Mouse (Mus musculus) spleen, postnatal 14 days (tissue): Measurements from ENCODE around the gene Krt34.

ENCODE experiments used
- DNase-seq, 2 experiments: peaks; one replicate each; pipeline ENCODE4 v3.0.0; 2021 to 2022; ENCODE audit warnings: low spot score in 2 of 2

Gene Krt34

GRCm38 (mm10) chr11:99999091-99999490, 42.3 kb downstream of the Krt34 start:
- DNase-seq, result no peak

DNA sequence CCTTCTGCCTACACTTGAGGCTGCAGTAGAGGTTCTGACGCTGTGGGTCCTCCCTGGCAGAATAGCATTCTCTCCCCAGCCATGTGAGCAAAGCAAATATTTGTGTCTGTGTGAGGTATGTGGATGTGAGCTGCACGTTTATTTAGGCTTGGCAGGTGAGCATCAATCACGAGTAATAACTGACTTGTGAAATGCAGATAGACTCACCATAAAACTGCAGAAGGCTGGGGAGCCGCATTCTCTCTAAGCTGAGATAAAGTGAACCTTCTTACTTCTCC, 47.0 kb downstream of the Krt34 start:
- DNase-seq, result no peak

GRCm38 (mm10) chr11:99993620-99994383, 47.6 kb downstream of the Krt34 start, which contains the start of gene Krtap17-1:
Krtap17-1 (minus strand) TSS chr11:99993994.
- DNase-seq, result no peak

DNA sequence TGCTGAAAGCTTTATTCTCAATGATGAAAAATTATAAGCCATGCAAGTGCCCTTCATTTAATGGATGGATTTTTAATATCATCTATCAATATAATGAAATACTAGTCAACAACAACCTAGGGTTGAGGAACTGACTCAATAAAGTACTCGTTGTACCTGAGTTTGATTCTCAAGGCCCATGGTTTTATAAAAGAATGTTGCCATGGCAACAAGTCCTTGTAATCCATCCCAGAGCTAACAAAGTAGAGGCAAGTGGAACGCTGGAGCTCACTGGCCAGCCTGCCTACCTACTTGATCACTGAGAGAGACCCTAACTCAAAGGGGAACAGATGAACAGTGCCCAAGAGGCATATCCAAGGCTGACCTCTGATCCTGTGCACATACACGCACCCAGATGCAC, 50.8 kb downstream of the Krt34 start:
- no peak for DNase-seq

DNA sequence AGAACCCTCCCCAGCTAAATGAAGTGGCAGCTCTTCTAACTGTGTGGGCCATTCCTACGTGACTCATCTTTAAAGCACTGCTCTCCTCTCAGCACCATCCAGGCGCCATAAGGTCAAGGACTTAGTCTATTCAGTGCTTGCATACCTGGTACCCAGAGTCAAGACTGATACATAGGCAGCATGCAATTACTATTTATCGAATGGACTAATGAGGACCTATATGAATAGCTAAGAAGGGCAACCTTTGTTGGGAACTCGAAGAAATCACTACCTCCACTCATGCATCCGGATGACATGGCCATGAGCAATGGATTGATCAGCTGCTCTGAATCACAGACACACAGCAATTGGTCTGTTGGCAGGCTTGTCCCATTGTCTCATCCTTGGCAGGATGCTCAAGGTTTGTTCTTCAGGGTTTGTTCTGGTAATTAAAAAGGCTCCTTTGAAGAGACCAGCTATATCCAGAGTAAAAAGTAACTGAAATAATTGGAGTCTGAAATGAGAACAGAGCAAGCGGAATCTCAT, 51.4 kb downstream of the Krt34 start:
- no peak for DNase-seq

DNA sequence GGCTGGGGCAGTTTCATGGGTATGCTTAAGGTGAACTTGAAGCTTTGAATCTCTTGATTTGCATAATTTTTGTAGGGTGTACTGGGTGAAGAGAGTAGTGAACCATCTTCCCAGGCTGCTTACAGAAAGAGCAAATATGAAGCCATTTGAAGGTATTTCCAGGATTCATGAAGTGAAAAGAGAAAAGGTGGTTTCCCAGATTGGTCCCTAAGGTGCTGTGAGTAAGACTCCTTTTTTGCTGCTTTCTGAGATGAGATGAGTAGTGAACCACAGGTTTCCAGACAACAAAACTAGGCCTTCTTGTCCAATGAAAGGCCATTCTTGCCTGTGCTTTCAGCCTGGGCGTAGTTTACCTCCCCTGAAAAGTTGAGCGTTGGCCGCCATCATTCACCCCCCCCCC, 52.8 kb downstream of the Krt34 start:
- no peak for DNase-seq
